Mouse (Mus musculus) urinary bladder, postnatal 4 days (tissue): ENCODE results near the gene Fam19a3.

Source experiments
- DNase-seq, 2 experiments: peaks; one replicate each; pipeline ENCODE4 v3.0.0; 2021 to 2022; ENCODE audit warnings: low spot score in 2 of 2

The Fam19a3 gene

GRCm38 (mm10) chr3:104792360-104793270 is 11.0 kb upstream of the Fam19a3 start:
- no peak for DNase-seq

DNA sequence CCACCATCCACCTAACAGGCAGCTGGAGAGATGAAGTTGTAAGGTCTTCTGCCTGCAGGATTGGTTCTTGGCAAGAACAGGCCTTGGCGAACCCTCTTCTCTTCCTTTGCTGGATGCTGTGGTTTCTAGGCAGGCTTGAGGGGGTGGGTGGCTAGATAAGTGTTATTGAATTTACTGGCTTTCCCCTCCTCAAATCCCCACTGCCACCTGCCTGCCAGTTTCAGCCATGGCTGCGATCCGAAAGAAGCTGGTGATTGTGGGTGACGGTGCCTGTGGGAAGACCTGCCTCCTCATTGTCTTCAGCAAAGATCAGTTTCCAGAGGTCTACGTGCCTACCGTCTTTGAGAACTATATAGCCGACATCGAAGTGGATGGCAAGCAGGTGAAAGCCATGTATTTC is 10.0 kb upstream of the Fam19a3 start:
- no peak for DNase-seq

- no peak for DNase-seq
These were observed 9.4 kb upstream of the Fam19a3 start for GRCm38 (mm10) chr3:104791017-104791416.

DNA sequence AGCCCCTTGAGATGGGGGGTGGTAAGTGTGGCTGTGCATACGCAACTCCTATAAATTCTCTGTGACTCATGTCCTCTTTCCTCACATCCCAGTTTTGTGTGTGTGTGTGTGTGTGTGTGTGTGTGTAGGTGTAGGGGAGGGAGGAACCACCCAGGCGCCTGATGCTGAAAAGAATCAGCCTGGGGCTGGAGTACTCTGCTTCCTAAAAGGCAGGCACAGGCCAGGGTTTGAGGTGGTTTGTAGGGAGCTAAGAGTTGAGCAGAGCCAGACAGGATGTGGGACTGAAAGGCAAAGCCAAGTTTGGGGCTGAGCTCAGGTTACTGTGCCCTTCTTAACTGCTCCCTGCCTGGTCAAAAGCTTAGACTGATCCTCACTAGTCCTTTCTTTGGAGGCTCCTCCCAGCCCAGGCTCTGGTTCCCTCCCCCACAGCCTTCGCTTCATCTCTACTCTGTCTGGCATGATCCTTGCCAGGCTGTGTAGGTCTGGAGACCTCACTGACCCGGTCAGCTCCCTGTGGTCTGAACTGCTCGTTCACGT is 8.8 kb upstream of the Fam19a3 start:
- DNase-seq = no peak

GRCm38 (mm10) chr3:104789822-104790221 is 8.2 kb upstream of the Fam19a3 start:
- DNase-seq = no peak

GRCm38 (mm10) chr3:104789312-104789605 is 7.6 kb upstream of the Fam19a3 start:
- no peak for DNase-seq

GRCm38 (mm10) chr3:104788561-104789311 is 7.1 kb upstream of the Fam19a3 start:
- peak; percentile 84 to 88 for DNase-seq

- no peak for DNase-seq
These were observed 6.4 kb upstream of the Fam19a3 start, which contains the start of gene Rhoc for GRCm38 (mm10) chr3:104788075-104788474. Gene Rhoc, plus strand, starts transcription at chr3:104788375.

- no peak for DNase-seq
These were observed 3.6 kb upstream of the Fam19a3 start for GRCm38 (mm10) chr3:104785284-104785683.

GRCm38 (mm10) chr3:104783971-104784500 is 2.4 kb upstream of the Fam19a3 start:
- no peak for DNase-seq

DNA sequence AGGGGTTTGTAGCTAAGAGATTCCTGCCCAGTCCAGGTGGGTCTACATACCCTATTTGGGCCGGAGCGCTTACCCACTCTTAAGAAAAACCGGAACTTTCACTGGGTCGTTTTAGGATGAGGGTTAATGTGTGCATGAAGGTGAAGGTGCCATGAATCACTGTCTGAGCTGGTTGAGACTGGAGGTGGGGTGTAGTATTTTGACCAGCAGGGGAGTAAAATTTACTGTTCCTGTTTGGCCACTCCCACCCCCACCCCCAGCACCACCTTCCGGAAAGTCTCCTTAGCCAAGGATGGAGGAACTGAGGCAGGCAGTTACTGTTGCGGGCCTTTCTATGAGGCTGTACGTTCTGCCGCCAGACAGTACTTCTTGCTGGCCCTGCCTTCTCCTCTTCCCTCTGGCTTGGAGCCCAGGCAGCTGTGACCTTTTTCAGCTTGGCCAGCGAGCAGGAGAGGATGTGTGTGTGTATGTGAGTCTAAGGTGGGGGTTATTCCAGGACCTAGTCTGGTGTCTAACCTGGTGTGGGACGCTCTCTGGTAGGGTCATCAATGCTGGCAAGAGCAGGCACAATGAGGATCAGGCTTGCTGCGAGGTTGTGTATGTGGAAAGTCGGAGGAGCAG is 531 bp upstream of the Fam19a3 start:
- peak in 1 of 2 experiments; percentile 52 for DNase-seq

DNA sequence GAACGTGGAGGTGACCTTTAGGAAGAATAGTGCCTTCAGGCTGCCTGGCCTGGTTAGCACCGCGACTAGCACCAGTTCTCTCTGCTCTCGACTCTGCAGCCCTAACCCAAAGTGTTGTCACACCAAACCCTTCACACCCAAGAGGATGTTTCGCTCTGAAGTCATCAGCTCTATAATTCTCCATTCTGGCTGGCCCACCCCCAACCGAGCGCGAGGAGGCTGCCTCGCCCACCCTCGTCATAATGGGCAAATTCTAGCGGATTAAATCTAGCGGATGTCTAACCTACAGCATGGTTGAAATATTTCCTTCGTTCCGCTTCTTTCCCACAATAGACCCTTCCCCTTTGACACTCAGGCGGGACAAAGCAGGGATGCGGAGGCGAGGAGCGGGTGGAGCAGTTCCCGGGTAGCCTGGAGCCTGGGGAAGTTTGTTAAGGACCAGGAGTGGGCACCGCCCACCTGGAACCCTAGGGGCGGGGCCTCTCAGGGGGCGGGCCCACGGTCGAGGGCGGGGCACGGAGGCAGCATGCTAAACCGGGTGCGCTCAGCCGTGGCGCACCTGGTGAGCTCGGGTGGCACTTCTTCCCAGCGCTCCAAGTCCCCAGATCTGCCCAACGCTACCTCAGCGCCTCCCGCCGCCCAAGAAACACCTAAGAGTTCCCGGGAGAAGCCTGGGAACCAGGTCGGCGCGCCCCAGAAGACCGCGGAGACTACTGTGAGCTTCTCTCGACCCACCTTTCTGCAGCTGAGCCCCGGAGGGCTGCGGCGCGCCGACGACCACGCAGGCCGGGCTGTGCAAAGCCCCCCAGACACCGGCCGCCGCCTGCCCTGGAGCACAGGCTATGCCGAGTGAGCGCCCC is 849 bp downstream of the Fam19a3 start, which contains the start of gene Ppm1j:
TSS of gene Ppm1j (plus strand) at position 496 of the 860 bp plus-strand sequence.
- DNase-seq = peak in 1 of 2 experiments; percentile 55

GRCm38 (mm10) chr3:104779949-104780348 is 1.7 kb downstream of the Fam19a3 start:
- DNase-seq = no peak

- DNase-seq = no peak
These were observed 4.3 kb downstream of the Fam19a3 start for GRCm38 (mm10) chr3:104777342-104777741.

DNA sequence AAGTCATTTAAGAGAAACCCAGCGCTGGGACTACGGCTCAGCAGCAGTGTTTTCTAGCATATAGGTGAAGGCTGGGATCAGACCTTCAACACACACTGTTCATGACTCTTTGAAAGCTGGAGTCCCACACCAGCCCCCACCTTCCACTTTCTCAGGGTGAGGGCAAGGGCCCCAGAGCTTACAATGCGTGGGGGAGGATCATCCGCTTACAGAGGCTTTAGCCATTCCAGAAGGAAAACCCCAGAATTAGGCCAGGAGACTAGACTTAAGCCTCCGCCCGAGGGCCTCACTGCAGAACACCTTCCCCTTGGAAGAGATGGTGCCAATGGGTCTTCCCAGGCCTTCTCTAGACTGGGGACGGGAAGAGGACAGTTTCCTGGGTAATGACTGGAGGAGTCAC is 8.3 kb downstream of the Fam19a3 start:
- DNase-seq = no peak

DNA sequence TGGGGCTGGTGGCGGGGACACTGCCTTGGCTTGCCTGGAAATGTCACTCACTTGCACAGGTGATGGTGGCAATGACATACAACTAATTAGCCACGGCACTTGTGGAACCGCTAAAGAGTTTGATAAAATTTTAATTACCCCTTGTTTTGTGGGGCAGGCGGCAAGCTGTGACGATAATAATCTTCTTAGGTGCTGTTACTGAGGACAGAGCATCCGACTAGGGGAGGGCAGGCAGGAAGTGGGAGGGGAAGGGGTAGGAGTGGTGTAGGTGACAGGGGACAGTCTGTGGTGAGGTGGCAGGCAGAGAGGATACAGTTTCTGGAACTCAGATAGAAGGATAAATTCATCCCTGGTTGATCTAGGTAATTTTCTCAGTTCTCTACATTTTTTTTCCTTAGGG is 10.2 kb downstream of the Fam19a3 start:
- DNase-seq = no peak

DNA sequence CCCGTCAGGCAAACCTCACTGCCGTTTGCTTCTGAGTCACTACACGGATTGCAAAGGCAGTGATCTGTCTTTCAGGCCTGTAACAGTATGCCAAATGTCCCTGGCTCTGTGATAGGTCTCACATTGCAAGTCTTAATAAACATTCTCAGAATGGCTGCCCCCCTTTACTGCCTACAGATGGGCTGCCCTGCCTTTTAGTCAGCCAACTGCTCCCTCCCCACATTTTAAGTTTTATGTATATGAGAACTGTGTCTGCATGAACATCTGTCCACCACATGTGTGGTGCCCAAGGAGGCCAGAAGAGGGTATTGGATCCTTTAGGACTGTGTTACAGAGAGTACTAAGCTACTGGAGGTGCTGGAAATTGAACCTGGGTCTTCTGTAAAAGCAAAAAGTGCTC is 10.7 kb downstream of the Fam19a3 start:
- no peak for DNase-seq

- DNase-seq = no peak
These were observed 11.6 kb downstream of the Fam19a3 start for GRCm38 (mm10) chr3:104770035-104770434.

DNA sequence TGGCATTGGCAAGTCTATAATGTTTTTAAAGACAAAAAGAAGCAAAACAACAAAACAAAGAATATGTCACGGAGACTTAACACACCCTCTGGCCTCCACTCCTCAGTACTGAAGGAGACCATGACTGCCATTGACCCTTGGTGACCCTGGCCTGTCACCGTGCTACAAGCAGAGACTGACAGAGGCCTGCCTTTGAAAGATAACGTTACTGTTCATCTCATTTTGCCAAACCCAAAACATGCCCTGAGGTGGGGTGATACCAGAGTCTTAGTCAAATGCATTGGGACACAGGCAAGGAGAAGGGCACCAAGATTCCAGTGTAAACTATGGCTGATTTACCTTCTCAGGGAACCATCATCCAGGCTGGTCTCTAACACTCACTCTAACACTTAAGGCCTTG is 12.5 kb downstream of the Fam19a3 start:
- no peak for DNase-seq

DNA sequence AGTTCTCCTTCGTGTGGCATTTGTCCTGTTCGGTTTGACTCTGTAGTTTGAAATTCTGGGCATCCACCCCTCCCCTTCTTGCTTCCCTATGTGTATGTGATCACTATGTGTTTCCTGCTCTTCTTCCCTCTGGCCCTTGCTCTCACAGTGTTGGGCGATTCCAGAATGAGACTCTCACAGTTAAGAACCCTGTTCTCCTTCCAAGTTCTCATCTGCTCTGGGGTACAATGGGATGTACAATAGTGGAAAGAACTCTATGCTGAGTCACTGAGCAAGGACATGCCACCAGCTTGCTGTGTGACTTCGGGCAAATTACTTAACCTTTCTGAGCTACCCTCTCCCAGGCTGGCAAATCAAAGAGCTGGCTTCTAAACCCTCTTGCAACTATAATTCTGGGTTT is 13.9 kb downstream of the Fam19a3 start:
- DNase-seq = no peak

DNA sequence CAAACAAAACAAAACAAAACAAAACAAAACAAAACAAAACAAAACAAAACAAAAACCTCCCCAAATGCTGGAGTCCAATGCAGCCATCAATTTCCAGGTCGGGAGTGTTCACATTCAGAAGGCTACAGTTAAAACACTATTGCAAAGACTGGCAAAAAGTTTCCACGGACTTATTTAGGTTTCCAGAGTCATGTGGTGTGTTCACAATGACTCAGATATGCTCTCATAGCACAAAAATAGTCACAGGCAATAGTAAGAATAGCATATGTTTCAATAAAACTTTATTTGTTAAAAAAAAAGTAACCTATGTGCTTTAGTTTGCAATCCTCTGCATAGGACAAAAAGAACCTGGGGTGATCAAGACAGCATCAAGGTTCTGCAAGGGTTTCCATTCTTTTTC is 14.5 kb downstream of the Fam19a3 start:
- no peak for DNase-seq
